Mouse (Mus musculus): ENCODE results near the gene Col4a2.

Gene Col4a2

GRCm38 (mm10) chr8:11296282-11296943 is 16.2 kb upstream of the Col4a2 start:
- DNase-seq (ENCODE audit: low read depth, low spot score): no peak

DNA sequence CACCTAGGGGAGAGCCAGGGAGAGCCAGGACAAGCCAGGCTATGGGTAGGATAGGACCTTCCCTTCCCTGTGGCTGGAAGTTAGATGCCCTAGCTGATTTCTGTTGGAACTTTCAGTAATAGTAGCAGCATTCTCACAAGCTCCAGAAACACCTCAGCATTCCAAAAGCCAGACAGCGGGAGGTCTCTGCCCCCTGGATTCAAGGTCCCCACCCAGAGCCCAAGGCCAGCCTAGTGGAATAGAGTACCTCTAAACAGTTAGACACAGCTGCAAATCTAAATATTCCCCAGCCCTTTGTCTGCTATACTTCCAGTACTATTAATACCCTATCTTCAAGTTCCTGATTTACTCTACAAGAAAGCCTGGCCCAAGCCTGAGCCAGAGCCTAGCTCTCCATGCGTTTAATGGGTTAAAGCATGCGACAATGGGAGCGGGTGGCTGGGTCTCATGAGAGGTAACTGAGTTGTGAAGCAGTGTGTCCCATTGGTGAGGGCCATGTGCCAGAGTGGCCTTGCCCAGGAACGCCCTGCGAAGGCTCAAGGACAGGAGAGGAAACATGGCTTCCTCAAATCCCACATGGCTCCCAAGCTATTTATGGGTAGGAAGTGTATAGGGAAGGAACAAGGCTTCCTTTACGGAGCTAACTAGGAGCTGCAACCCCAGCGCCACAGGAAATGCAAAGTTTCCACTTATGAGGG is 15.3 kb upstream of the Col4a2 start:
- DNase-seq (ENCODE audit: low read depth, low spot score): peak; percentile 70

- DNase-seq (ENCODE audit: low read depth, low spot score): no peak
Observed at GRCm38 (mm10) chr8:11298531-11299316, 13.9 kb upstream of the Col4a2 start.

DNA sequence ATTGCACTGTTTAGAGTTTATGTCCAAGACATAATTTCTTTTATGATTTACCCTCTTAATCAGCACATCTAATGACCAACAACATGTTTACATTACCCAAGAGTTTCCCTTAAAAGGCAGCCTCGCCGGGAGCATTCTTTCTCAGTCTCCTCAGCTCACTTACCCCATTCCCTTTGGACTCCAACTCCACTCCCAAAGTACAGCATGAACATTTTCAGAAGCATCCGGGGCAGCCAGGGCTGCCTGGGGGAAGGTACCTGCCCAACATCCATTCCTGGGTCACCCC is 13.3 kb upstream of the Col4a2 start:
- DNase-seq (ENCODE audit: low read depth, low spot score): no peak

DNA sequence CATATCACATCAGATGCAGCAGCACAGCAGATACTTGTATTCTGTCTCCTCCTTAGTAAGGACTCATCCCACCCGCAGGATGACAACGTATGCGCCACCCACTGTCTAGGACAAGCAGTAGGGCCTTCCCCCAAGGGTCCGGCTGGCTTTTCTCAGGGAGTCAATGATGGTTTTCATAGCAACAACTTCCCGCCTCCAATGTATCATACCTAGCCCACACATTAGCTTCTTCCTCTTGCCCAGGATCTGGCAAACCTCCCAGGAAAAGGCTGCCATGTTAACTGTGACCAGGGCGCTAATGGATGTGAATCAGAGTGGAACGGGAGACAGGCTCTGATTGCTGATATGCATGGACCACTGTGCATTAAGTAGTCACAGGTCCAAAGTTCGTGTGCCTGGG is 12.2 kb upstream of the Col4a2 start:
- no peak for DNase-seq (ENCODE audit: low read depth, low spot score)

DNA sequence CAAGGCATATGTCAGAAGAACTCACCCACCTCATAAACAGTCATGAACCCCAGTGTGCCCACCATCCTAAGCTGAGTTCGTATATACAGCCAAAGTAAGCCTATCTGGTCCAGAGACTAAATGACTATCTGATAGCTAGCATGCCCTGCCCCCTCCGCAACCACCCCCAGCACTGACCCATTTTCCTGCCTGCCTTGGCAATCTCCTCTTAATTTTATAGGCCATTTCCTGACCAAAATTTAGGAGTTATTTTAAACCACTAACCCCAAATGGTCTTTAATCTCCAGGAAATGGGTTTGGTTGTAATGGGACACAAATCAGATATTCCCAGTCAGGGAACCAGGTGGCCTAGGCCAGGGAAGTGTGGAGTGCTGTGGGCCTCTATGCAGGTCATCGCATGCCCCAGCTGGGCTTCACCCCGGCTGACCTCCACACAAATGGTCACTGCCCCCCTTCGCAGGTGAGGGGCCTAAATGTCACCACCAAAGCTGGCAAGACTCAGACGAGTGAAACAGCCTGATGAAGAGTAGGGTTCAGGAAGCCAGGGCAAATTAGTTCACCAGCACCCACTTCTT is 8.5 kb upstream of the Col4a2 start:
- DNase-seq (ENCODE audit: low read depth, low spot score): no peak

DNA sequence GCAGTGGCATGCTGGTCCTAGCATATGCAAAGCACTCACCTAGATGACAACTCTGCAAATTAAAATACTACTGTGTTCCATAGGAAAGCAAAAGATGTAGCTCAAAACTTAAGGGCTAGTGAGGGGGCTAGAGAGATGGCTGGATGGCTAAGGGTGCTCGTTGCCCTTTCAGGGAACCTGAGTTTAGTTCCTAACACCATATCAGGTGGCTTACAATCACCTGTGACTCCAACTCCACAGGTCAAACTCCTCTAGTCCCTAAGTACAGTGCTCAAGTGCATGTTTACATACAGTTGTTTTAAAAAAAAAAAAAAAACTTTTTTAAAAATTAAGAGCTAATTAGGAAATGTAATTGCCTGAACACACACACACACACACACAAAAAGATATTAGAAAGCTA is 7.1 kb upstream of the Col4a2 start:
- DNase-seq (ENCODE audit: low read depth, low spot score): no peak

DNA sequence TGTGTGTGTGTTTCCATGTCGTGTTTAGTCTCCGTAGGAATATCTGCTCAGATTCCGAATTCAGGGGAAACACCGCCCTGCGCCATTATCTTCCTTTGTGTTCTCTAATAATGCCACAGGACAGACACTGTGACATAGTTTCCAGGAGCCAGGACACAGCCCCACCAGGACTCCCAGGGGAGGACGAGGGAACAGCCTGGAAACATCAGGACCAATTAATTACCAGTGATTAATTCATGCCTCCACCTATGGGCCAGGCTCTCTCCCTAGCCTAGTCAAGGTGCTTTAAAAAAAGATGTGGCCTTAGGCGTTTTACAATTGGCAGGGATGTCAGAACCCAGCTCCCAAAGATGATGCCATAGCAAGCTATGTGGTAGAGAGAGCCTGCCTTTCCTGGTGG is 5.2 kb upstream of the Col4a2 start:
- DNase-seq (ENCODE audit: low read depth, low spot score): no peak

- DNase-seq (ENCODE audit: low read depth, low spot score): peak; percentile 78
Observed at GRCm38 (mm10) chr8:11308570-11308998, 4.0 kb upstream of the Col4a2 start.

DNA sequence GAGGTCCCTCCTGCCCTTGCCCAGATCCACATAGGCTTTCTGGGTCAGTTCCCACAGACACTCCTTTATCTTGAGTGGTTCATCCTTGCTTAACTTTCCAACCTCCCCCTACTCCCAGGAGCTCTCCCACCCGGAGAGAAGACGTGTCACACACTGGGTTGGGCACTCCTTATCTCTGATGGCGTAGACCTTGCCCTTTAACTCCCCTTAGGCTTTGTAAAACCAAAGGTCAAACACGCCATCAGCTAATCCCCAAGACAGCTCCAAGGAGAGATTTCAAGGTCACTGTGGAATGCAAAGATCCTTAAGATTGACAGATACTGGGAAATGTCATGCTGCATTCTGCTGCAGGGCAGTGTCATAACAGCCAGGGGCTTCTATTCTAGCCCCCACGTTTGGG is 3.4 kb upstream of the Col4a2 start:
- DNase-seq (ENCODE audit: low read depth, low spot score): peak; percentile 51

DNA sequence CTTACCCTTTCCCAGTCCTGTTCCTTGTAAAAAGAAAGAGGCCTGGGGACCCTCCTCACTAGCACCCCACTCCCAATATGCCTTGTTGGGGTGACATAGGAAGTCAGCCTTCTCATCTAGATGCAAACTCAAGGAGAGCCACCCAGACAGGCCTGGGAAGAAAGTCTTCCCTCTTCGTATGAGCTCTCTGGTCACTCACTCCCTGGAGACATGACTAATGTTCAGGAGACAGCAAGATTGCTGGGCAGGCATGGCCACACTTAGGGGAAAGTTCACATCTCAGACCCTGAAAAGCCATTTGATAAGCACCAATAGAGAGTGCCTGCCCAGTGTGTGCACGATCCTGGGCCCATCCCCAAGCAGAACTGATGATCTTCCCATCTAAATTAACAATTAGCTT is 2.6 kb upstream of the Col4a2 start:
- DNase-seq (ENCODE audit: low read depth, low spot score): no peak

DNA sequence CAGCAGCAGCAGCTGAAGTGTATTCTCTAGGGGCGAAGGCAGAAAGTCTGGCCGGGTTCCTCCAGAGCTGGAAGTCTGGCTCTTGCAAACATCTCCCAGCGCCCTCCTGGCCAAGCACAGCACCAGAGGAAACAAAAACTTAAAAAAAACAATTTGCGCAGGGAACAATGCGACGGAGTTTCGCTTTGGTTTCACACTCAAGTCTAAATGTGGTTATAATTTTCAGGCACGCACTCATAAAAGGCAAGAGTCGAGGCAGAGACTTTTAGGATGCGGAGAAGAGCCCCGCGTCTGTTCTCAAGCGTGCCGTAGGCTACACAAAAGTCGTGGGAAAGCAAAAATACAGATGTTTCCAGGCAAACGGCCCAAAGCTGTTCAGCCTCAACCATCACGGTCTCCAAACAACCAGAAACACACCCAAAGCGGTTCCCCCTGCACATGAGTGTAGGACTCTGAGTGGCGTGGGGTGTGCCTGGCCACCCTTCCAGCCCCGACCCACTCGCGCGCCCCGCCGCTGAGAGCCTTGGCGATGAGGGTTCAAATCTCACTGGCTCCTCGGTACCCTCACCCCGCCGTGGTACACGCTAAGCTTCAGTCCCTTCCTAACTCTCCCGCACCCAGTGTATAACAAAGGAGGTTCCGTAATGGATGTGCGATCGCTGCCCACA is 790 bp upstream of the Col4a2 start:
- DNase-seq (ENCODE audit: low read depth, low spot score): no peak

DNA sequence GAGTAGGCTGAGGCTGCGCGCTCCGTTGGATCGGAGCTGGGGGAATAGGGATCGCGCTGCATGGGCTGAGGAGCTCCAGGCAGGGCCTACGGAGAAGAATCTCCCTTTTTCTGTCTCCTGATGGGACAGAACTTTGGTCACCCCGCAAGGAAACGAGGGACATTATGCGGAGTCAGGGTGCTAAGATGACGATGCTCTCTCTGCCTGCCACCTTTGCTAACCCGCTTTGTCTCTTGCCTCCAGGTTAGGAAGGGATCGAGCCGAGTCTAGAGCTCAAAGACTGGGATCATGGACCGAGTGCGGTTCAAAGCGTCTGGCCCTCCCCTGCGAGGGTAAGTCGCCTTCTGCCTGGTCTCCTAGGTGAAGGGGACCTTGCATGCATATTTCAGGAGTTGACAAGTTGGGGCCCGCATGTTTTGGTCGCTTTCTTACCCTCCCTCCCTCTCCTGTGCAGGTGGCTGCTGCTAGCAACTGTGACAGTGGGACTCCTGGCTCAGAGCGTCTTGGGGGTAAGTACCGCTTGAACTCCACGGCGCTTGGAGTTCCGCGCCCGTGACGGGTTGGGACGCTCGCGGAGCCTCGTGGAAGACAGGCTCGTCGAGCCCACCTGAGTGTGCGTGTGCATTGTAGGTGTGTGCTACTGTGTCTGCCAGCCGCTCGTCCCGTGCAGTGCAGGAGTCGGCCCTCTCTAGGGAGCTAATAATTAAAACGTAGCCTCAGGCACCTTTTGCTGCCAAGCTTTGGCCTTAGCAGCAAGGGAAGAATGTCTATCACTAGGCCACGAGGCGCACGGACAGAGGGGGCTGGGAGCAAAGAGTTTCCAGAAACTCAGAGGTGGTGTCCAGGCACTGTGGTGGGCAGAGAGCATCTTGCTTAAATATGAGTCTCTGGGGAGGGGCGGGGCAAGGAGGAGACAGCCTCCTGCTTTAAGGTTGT is 839 bp downstream of the Col4a2 start:
- DNase-seq (ENCODE audit: low read depth, low spot score): peak; percentile 63

DNA sequence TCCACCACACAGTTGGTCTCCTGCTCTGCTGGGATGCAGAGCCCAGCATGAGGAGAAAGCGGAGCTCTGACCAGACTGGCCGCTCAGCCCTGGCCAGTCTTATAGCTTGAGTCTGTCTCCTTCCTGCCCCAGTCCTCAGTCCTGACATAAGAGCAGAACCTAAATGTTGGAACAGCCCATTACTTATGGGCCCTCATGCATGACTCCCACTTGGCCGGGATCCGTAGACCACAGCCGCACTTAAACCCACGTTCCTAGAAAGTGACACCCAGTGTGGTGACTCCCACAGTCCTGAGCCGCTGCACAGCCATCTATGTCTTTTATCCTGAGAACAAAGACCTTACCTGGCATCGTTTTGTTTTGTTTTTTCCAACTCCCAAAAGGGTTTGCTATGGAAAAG is 2.0 kb downstream of the Col4a2 start:
- DNase-seq (ENCODE audit: low read depth, low spot score): no peak

GRCm38 (mm10) chr8:11315179-11315943 is 2.8 kb downstream of the Col4a2 start:
- DNase-seq (ENCODE audit: low read depth, low spot score): peak; percentile 24

- no peak for DNase-seq (ENCODE audit: low read depth, low spot score)
Observed at GRCm38 (mm10) chr8:11316118-11316517, 3.5 kb downstream of the Col4a2 start.

GRCm38 (mm10) chr8:11319405-11319804 is 6.8 kb downstream of the Col4a2 start:
- DNase-seq (ENCODE audit: low read depth, low spot score): no peak

DNA sequence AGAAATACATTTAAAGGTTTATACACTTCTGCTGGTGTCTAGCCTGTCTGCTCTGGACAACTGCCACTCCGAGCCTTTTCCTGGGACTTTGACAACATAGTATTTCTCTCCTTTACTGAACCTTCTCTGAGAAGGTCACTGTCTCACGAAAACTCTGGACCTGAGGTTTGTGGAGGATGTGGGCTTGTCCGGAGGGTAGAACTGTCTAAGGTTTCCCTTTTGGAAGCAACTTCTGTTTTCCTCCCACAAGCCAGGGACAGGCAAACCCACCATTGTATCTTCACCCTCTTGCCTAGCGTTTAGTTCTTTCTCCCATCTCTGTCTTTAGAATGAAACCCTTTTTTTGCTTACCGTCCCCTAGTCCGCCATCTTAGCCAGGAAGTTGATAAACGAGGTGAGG is 9.2 kb downstream of the Col4a2 start:
- no peak for DNase-seq (ENCODE audit: low read depth, low spot score)

- no peak for DNase-seq (ENCODE audit: low read depth, low spot score)
Observed at GRCm38 (mm10) chr8:11322724-11323585, 10.3 kb downstream of the Col4a2 start.
